Mouse (Mus musculus): ENCODE results near the gene Obp2a. TPM values are rescaled to one million over a fixed set of nuclear protein-coding genes. Genes with fewer than 3 reads are reported as not detected.
"Not testable (repeated sequence)": the region's sequence is repeated elsewhere in the genome, so short reads cannot be mapped to it uniquely, and the experiment has no call there.

The Obp2a gene
- polyA plus RNA-seq, 1 experiment: not detected

GRCm38 (mm10) chr2:25708121-25708520 is 8.3 kb downstream of the Obp2a start:
- Histone ChIP-seq H3K27ac (ENCODE audit: insufficient read depth, low read depth, low read length) (no peak overlapping the region), H3K4me3 (ENCODE audit: low read depth, low read length) (no peak overlapping the region), H3K27me3 (ENCODE audit: control insufficient read depth, insufficient read depth, low read length) (no peaks in the 10 kb centered on the region), H3K36me3 (ENCODE audit: control insufficient read depth, insufficient read depth, low read length) (no peaks in the 10 kb centered on the region), H3K4me1 (ENCODE audit: control insufficient read depth, insufficient read depth, insufficient read length, low read length) (peaks cover 3% of the 10 kb centered on the region)
- TF ChIP-seq CTCF (IDR thresholded peaks at IDR 0.05; ENCODE audit: extremely low read depth, insufficient read length, insufficient replicate concordance, low read depth, low read length) (peak; percentile 39; the same call in 1 of the 2 replicates), POLR2A (IDR thresholded peaks at IDR 0.05; ENCODE audit: low read depth, low read length) (no peak)
- WGBS: 81% methylated on average over 2 of the region's 2 CpGs

GRCm38 (mm10) chr2:25709056-25709455 is 9.2 kb downstream of the Obp2a start:
- H3K27me3 ChIP-seq (ENCODE audit: control insufficient read depth, insufficient read depth, low read length); H3K4me1 ChIP-seq (ENCODE audit: control insufficient read depth, insufficient read depth, insufficient read length, low read length); H3K36me3 ChIP-seq (ENCODE audit: control insufficient read depth, insufficient read depth, low read length); H3K27ac ChIP-seq (ENCODE audit: insufficient read depth, low read depth, low read length); H3K4me3 ChIP-seq (ENCODE audit: low read depth, low read length): not testable (repeated sequence)
- 95% methylated on average over 1 of the region's 1 CpGs for WGBS

- not testable (repeated sequence) for H3K27ac ChIP-seq (ENCODE audit: insufficient read depth, low read depth, low read length); H3K4me3 ChIP-seq (ENCODE audit: low read depth, low read length); H3K27me3 ChIP-seq (ENCODE audit: control insufficient read depth, insufficient read depth, low read length); H3K4me1 ChIP-seq (ENCODE audit: control insufficient read depth, insufficient read depth, insufficient read length, low read length); H3K36me3 ChIP-seq (ENCODE audit: control insufficient read depth, insufficient read depth, low read length)
- WGBS: 61% methylated on average over 2 of the region's 2 CpGs
These were observed 9.9 kb downstream of the Obp2a start for GRCm38 (mm10) chr2:25709791-25710190.

GRCm38 (mm10) chr2:25711641-25712040 is 11.8 kb downstream of the Obp2a start:
- not testable (repeated sequence) for H3K27me3 ChIP-seq (ENCODE audit: control insufficient read depth, insufficient read depth, low read length); H3K27ac ChIP-seq (ENCODE audit: insufficient read depth, low read depth, low read length); H3K36me3 ChIP-seq (ENCODE audit: control insufficient read depth, insufficient read depth, low read length); H3K4me3 ChIP-seq (ENCODE audit: low read depth, low read length); H3K4me1 ChIP-seq (ENCODE audit: control insufficient read depth, insufficient read depth, insufficient read length, low read length)
- 14% methylated on average over 3 of the region's 3 CpGs for WGBS

GRCm38 (mm10) chr2:25717222-25717621 is 17.4 kb downstream of the Obp2a start:
- no peaks in the 10 kb centered on the region for H3K4me1 ChIP-seq (ENCODE audit: control insufficient read depth, insufficient read depth, insufficient read length, low read length)
- no peak overlapping the region for H3K4me3 ChIP-seq (ENCODE audit: low read depth, low read length)
- H3K36me3 ChIP-seq (ENCODE audit: control insufficient read depth, insufficient read depth, low read length): no peaks in the 10 kb centered on the region
- no peaks in the 10 kb centered on the region for H3K27me3 ChIP-seq (ENCODE audit: control insufficient read depth, insufficient read depth, low read length)
- H3K27ac ChIP-seq (ENCODE audit: insufficient read depth, low read depth, low read length): no peak overlapping the region
- TF ChIP-seq POLR2A (IDR thresholded peaks at IDR 0.05; ENCODE audit: low read depth, low read length): no peak
- TF ChIP-seq CTCF (IDR thresholded peaks at IDR 0.05; ENCODE audit: extremely low read depth, insufficient read length, insufficient replicate concordance, low read depth, low read length): no peak

- no peaks in the 10 kb centered on the region for H3K27me3 ChIP-seq (ENCODE audit: control insufficient read depth, insufficient read depth, low read length)
- H3K4me1 ChIP-seq (ENCODE audit: control insufficient read depth, insufficient read depth, insufficient read length, low read length): no peaks in the 10 kb centered on the region
- H3K36me3 ChIP-seq (ENCODE audit: control insufficient read depth, insufficient read depth, low read length): no peaks in the 10 kb centered on the region
- TF ChIP-seq POLR2A (IDR thresholded peaks at IDR 0.05; ENCODE audit: low read depth, low read length) (no peak), CTCF (IDR thresholded peaks at IDR 0.05; ENCODE audit: extremely low read depth, insufficient read length, insufficient replicate concordance, low read depth, low read length) (no peak)
- no peak overlapping the region for H3K4me3 ChIP-seq (ENCODE audit: low read depth, low read length)
- no peak overlapping the region for H3K27ac ChIP-seq (ENCODE audit: insufficient read depth, low read depth, low read length)
- 33% methylated on average over 2 of the region's 2 CpGs for WGBS
These were observed 33.5 kb downstream of the Obp2a start for GRCm38 (mm10) chr2:25733199-25733930.

- H3K27me3 ChIP-seq (ENCODE audit: control insufficient read depth, insufficient read depth, low read length); H3K36me3 ChIP-seq (ENCODE audit: control insufficient read depth, insufficient read depth, low read length); H3K4me1 ChIP-seq (ENCODE audit: control insufficient read depth, insufficient read depth, insufficient read length, low read length); H3K4me3 ChIP-seq (ENCODE audit: low read depth, low read length); H3K27ac ChIP-seq (ENCODE audit: insufficient read depth, low read depth, low read length): not testable (repeated sequence)
- WGBS: 52% methylated on average over 3 of the region's 3 CpGs
These were observed 36.9 kb downstream of the Obp2a start, which contains the start of gene Obp2b for GRCm38 (mm10) chr2:25736709-25737108. Obp2b (plus strand) TSS chr2:25737009.

- H3K36me3 ChIP-seq (ENCODE audit: control insufficient read depth, insufficient read depth, low read length): no peaks in the 10 kb centered on the region
- no peaks in the 10 kb centered on the region for H3K27me3 ChIP-seq (ENCODE audit: control insufficient read depth, insufficient read depth, low read length)
- H3K27ac ChIP-seq (ENCODE audit: insufficient read depth, low read depth, low read length): no peak overlapping the region
- H3K4me1 ChIP-seq (ENCODE audit: control insufficient read depth, insufficient read depth, insufficient read length, low read length): no peaks in the 10 kb centered on the region
- no peak for TF ChIP-seq CTCF (IDR thresholded peaks at IDR 0.05; ENCODE audit: extremely low read depth, insufficient read length, insufficient replicate concordance, low read depth, low read length)
- TF ChIP-seq POLR2A (IDR thresholded peaks at IDR 0.05; ENCODE audit: low read depth, low read length): no peak
- H3K4me3 ChIP-seq (ENCODE audit: low read depth, low read length): no peak overlapping the region
- WGBS: 35% methylated on average over 1 of the region's 1 CpGs
These were observed 41.8 kb downstream of the Obp2a start for GRCm38 (mm10) chr2:25741671-25742070.

Other genes with a start within 250 kb of the Obp2a start
- gene Clic3, start 243.2 kb upstream of the Obp2a start, polyA plus RNA-seq (2012; rRNA removed): 0.38 and 12.0 TPM in 2 replicates
- 48.6 and 62.7 TPM in 2 replicates for gene Paxx, start 238.9 kb upstream of the Obp2a start, polyA plus RNA-seq (2012; rRNA removed)
- gene Ptgds, start 230.0 kb upstream of the Obp2a start, polyA plus RNA-seq (2012; rRNA removed): 0.28 and 0.39 TPM in 2 replicates
- not detected in 2 replicates for gene Lcn12, start 206.1 kb upstream of the Obp2a start, polyA plus RNA-seq (2012; rRNA removed)
- gene Fbxw5, start 199.3 kb upstream of the Obp2a start, polyA plus RNA-seq (2012; rRNA removed): 32.0 and 34.0 TPM in 2 replicates
- 2.1 and 2.2 TPM in 2 replicates for gene C8g, start 198.3 kb upstream of the Obp2a start, polyA plus RNA-seq (2012; rRNA removed)
- gene Traf2, start 153.1 kb upstream of the Obp2a start, polyA plus RNA-seq (2012; rRNA removed): 8.2 and 13.7 TPM in 2 replicates
- gene Edf1, start 142.2 kb upstream of the Obp2a start, polyA plus RNA-seq (2012; rRNA removed): 209 and 413 TPM in 2 replicates
- gene Mamdc4, start 125.2 kb upstream of the Obp2a start, polyA plus RNA-seq (2012; rRNA removed): 0.52 and 1.1 TPM in 2 replicates
- 15.8 and 29.7 TPM in 2 replicates for gene Phpt1, start 124.8 kb upstream of the Obp2a start, polyA plus RNA-seq (2012; rRNA removed)
- gene Ajm1, start 118.3 kb upstream of the Obp2a start, polyA plus RNA-seq (2012; rRNA removed): 1.7 and 2.2 TPM in 2 replicates
- 35.3 and 47.6 TPM in 2 replicates for gene Rabl6, start 91.5 kb upstream of the Obp2a start, polyA plus RNA-seq (2012; rRNA removed)
- gene Ccdc183, start 82.4 kb upstream of the Obp2a start, polyA plus RNA-seq (2012; rRNA removed): not detected in 2 replicates
- gene Tmem141, start 78.0 kb upstream of the Obp2a start, polyA plus RNA-seq (2012; rRNA removed): 10.0 and 11.7 TPM in 2 replicates
- 0.65 and 1.4 TPM in 2 replicates for gene Fcna, start 72.0 kb upstream of the Obp2a start, polyA plus RNA-seq (2012; rRNA removed)
- gene Lcn8, start 46.9 kb upstream of the Obp2a start, polyA plus RNA-seq (2012; rRNA removed): not detected in 2 replicates
- not detected in 2 replicates for gene Lcn5, start 42.1 kb upstream of the Obp2a start, polyA plus RNA-seq (2012; rRNA removed)
- gene Lcn6, start 23.3 kb upstream of the Obp2a start, polyA plus RNA-seq (2012; rRNA removed): not detected in 2 replicates
- not detected in 2 replicates for gene Lcn10, start 17.3 kb upstream of the Obp2a start, polyA plus RNA-seq (2012; rRNA removed)
- 22.9 and 28.4 TPM in 2 replicates for gene Bmyc, start 6.7 kb downstream of the Obp2a start, polyA plus RNA-seq (2012; rRNA removed)
- not detected in 2 replicates for gene Obp2b, start 37.0 kb downstream of the Obp2a start, polyA plus RNA-seq (2012; rRNA removed)
- not detected in 2 replicates for gene Lcn3, start 65.5 kb downstream of the Obp2a start, polyA plus RNA-seq (2012; rRNA removed)
- gene Lcn11, start 77.0 kb downstream of the Obp2a start, polyA plus RNA-seq (2012; rRNA removed): not detected in 2 replicates
- not detected in 2 replicates for gene Gm13539, start 82.2 kb downstream of the Obp2a start, polyA plus RNA-seq (2012; rRNA removed)
- not detected in 2 replicates for gene Glt6d1, start 115.8 kb downstream of the Obp2a start, polyA plus RNA-seq (2012; rRNA removed)
- not detected in 2 replicates for gene Lcn9, start 123.1 kb downstream of the Obp2a start, polyA plus RNA-seq (2012; rRNA removed)
- gene Sohlh1, start 147.2 kb downstream of the Obp2a start, polyA plus RNA-seq (2012; rRNA removed): not detected in 2 replicates
- gene Kcnt1, start 163.7 kb downstream of the Obp2a start, polyA plus RNA-seq (2012; rRNA removed): 1.2 and 2.1 TPM in 2 replicates

All from small intestine, adult 2 months (tissue).